Mouse (Mus musculus) midbrain, embryonic 11.5 days (tissue): ENCODE data around the gene Mrpl48. TPM values are rescaled to one million over a fixed set of nuclear protein-coding genes. Genes with fewer than 3 reads are reported as not detected.

Source experiments
- ATAC-seq: fragments of 200-750 bp; cut with Nextera tagmentation; 2 replicates; pipeline ENCODE4 v1.8.0; 2017; ENCODE audit warnings: moderate TSS enrichment, moderate library complexity; ENCODE audit not compliant: low FRiP score
- DNase-seq: peaks from one replicate; pipeline ENCODE4 v3.0.0; 2015; ENCODE audit warnings: low spot score; ENCODE audit errors: missing footprints
- H3K27ac ChIP-seq: fragments of 300-500 bp; sonication (generic); 2 replicates; pipeline ENCODE4 v1.5.1; 2014; ENCODE audit warnings: low read depth, low read length
- H3K27me3 ChIP-seq: fragments of 300-500 bp; sonication (generic); 2 replicates; pipeline ENCODE4 v1.6.1; 2014; ENCODE audit warnings: mild to moderate bottlenecking, low read length, moderate library complexity, mixed read lengths; ENCODE audit not compliant: control insufficient read depth, insufficient read depth
- H3K36me3 ChIP-seq: fragments of 300-500 bp; sonication (generic); 2 replicates; pipeline ENCODE4 v1.6.1; 2014; ENCODE audit warnings: mild to moderate bottlenecking, low read length, moderate library complexity, mixed read lengths; ENCODE audit not compliant: control insufficient read depth, insufficient read depth
- H3K4me1 ChIP-seq: fragments of 300-500 bp; sonication (generic); 2 replicates; pipeline ENCODE4 v1.6.1; 2014; ENCODE audit warnings: low read length; ENCODE audit not compliant: control insufficient read depth, insufficient read depth
- H3K4me2 ChIP-seq: fragments of 300-500 bp; sonication (generic); 2 replicates; pipeline ENCODE4 v1.6.1; 2014; ENCODE audit warnings: mild to moderate bottlenecking, moderate library complexity
- H3K4me3 ChIP-seq: fragments of 300-500 bp; sonication (generic); 2 replicates; pipeline ENCODE4 v1.5.1; 2014; ENCODE audit warnings: low read depth, low read length
- H3K9ac ChIP-seq: fragments of 300-500 bp; sonication (generic); 2 replicates; pipeline ENCODE4 v1.6.1; 2014; ENCODE audit warnings: low read length
- H3K9me3 ChIP-seq: fragments of 300-500 bp; sonication (generic); 2 replicates; pipeline ENCODE4 v1.6.1; 2016; ENCODE audit warnings: low read length; ENCODE audit not compliant: control insufficient read depth
- WGBS: fragments of 180-500 bp; shearing (Covaris S2); extraction: QIAGEN DNeasy Blood & Tissue Kit; methylation state at CpG from one replicate; pipeline ENCODE4 v1.1.7; 2014; 5-methylcytosine and 5-hydroxymethylcytosine counted together
- polyA plus RNA-seq: library from polyadenylated mRNA; unstranded; fragments of >200 nt; fragmentation: Nextera tagmentation; extraction: Ambion mirVana; gene quantifications from 2 replicates; pipeline ENCODE4 v1.2.1, GENCODE M21; 2014

The Mrpl48 gene
- polyA plus RNA-seq, 1 experiment from 2014 or later = 62.9 TPM

GRCm38 (mm10) chr7:100506494-100506893, 101.6 kb downstream of the Mrpl48 start:
- WGBS = 82% methylated on average over 4 of the region's 4 CpGs
- no peaks in the 10 kb centered on the region for H3K9me3 ChIP-seq

GRCm38 (mm10) chr7:100504740-100505487, 103.2 kb downstream of the Mrpl48 start:
- H3K4me2 ChIP-seq = no peak overlapping the region
- no peak overlapping the region for H3K9ac ChIP-seq
- no peaks in the 10 kb centered on the region for H3K36me3 ChIP-seq
- no peaks in the 10 kb centered on the region for H3K4me1 ChIP-seq
- no peak overlapping the region for H3K4me3 ChIP-seq
- DNase-seq = no peak
- no peaks in the 10 kb centered on the region for H3K9me3 ChIP-seq
- ATAC-seq = no peak
- no peaks in the 10 kb centered on the region for H3K27me3 ChIP-seq
- WGBS = 82% methylated on average over 13 of the region's 13 CpGs
- H3K27ac ChIP-seq = no peak overlapping the region

More at GRCm38 (mm10) chr7:100506494-100506893, 101.6 kb downstream of the Mrpl48 start:
- no peak overlapping the region for H3K27ac ChIP-seq
- H3K9ac ChIP-seq = no peak overlapping the region
- DNase-seq = no peak
- no peaks in the 10 kb centered on the region for H3K27me3 ChIP-seq
- H3K36me3 ChIP-seq = no peaks in the 10 kb centered on the region
- no peak overlapping the region for H3K4me3 ChIP-seq
- no peak overlapping the region for H3K4me2 ChIP-seq
- no peak for ATAC-seq
- no peaks in the 10 kb centered on the region for H3K4me1 ChIP-seq

- H3K36me3 ChIP-seq = no peaks in the 10 kb centered on the region
- H3K4me1 ChIP-seq = no peaks in the 10 kb centered on the region
- DNase-seq = no peak
- ATAC-seq = no peak
- no peaks in the 10 kb centered on the region for H3K27me3 ChIP-seq
- 93% methylated on average over 5 of the region's 5 CpGs for WGBS
- no peak overlapping the region for H3K4me2 ChIP-seq
- H3K9me3 ChIP-seq = no peaks in the 10 kb centered on the region
- no peak overlapping the region for H3K9ac ChIP-seq
- H3K27ac ChIP-seq = no peak overlapping the region
- no peak overlapping the region for H3K4me3 ChIP-seq
Measured at GRCm38 (mm10) chr7:100503076-100503475, 105.0 kb downstream of the Mrpl48 start.

- no peak for DNase-seq
- no peak for ATAC-seq
- H3K4me3 ChIP-seq = no peak overlapping the region
- H3K9ac ChIP-seq = no peak overlapping the region
- WGBS = 83% methylated on average over 7 of the region's 7 CpGs
- H3K9me3 ChIP-seq = no peaks in the 10 kb centered on the region
- H3K36me3 ChIP-seq = no peaks in the 10 kb centered on the region
- H3K4me2 ChIP-seq = no peak overlapping the region
- no peaks in the 10 kb centered on the region for H3K27me3 ChIP-seq
- no peaks in the 10 kb centered on the region for H3K4me1 ChIP-seq
- no peak overlapping the region for H3K27ac ChIP-seq
Measured at GRCm38 (mm10) chr7:100502374-100502922, 105.7 kb downstream of the Mrpl48 start.

GRCm38 (mm10) chr7:100501844-100502373, 106.2 kb downstream of the Mrpl48 start:
- ATAC-seq = no peak
- WGBS = 58% methylated on average over 2 of the region's 2 CpGs
- H3K9ac ChIP-seq = no peak overlapping the region

GRCm38 (mm10) chr7:100501027-100501843, 106.9 kb downstream of the Mrpl48 start:
- Histone ChIP-seq H3K36me3 (no peaks in the 10 kb centered on the region), H3K4me3 (no peak overlapping the region), H3K4me1 (no peaks in the 10 kb centered on the region), H3K9ac (no peak overlapping the region), H3K9me3 (no peaks in the 10 kb centered on the region), H3K27me3 (no peaks in the 10 kb centered on the region), H3K27ac (no peak overlapping the region), H3K4me2 (no peak overlapping the region)
- DNase-seq = no peak
- no peak for ATAC-seq
- 79% methylated on average over 6 of the region's 6 CpGs for WGBS

More at GRCm38 (mm10) chr7:100501844-100502373, 106.2 kb downstream of the Mrpl48 start:
- Histone ChIP-seq H3K4me1 (no peaks in the 10 kb centered on the region), H3K4me2 (no peak overlapping the region), H3K9me3 (no peaks in the 10 kb centered on the region), H3K27ac (no peak overlapping the region), H3K27me3 (no peaks in the 10 kb centered on the region), H3K36me3 (no peaks in the 10 kb centered on the region), H3K4me3 (no peak overlapping the region)
- no peak for DNase-seq

- Histone ChIP-seq H3K27ac (no peak overlapping the region), H3K27me3 (no peaks in the 10 kb centered on the region), H3K9me3 (no peaks in the 10 kb centered on the region), H3K36me3 (no peaks in the 10 kb centered on the region), H3K4me3 (no peak overlapping the region), H3K4me2 (no peak overlapping the region), H3K9ac (no peak overlapping the region), H3K4me1 (0 out of 2 replicates have a peak, but pooled peaks cover 2% of the 10 kb centered on the region)
- DNase-seq = peak; percentile 82
- 73% methylated on average over 16 of the region's 16 CpGs for WGBS
- no peak for ATAC-seq
Measured at GRCm38 (mm10) chr7:100500276-100500977, 107.7 kb downstream of the Mrpl48 start.

- ATAC-seq = no peak
- Histone ChIP-seq H3K27ac (no peak overlapping the region), H3K4me2 (no peak overlapping the region), H3K27me3 (no peaks in the 10 kb centered on the region), H3K4me1 (0 out of 2 replicates have a peak, but pooled peaks cover 5% of the 10 kb centered on the region), H3K36me3 (no peaks in the 10 kb centered on the region), H3K9ac (no peak overlapping the region), H3K4me3 (no peak overlapping the region), H3K9me3 (no peaks in the 10 kb centered on the region)
- DNase-seq = no peak
Measured at GRCm38 (mm10) chr7:100499465-100499864, 108.6 kb downstream of the Mrpl48 start.
